Mouse (Mus musculus): ENCODE results near the gene Atm.

DNA sequence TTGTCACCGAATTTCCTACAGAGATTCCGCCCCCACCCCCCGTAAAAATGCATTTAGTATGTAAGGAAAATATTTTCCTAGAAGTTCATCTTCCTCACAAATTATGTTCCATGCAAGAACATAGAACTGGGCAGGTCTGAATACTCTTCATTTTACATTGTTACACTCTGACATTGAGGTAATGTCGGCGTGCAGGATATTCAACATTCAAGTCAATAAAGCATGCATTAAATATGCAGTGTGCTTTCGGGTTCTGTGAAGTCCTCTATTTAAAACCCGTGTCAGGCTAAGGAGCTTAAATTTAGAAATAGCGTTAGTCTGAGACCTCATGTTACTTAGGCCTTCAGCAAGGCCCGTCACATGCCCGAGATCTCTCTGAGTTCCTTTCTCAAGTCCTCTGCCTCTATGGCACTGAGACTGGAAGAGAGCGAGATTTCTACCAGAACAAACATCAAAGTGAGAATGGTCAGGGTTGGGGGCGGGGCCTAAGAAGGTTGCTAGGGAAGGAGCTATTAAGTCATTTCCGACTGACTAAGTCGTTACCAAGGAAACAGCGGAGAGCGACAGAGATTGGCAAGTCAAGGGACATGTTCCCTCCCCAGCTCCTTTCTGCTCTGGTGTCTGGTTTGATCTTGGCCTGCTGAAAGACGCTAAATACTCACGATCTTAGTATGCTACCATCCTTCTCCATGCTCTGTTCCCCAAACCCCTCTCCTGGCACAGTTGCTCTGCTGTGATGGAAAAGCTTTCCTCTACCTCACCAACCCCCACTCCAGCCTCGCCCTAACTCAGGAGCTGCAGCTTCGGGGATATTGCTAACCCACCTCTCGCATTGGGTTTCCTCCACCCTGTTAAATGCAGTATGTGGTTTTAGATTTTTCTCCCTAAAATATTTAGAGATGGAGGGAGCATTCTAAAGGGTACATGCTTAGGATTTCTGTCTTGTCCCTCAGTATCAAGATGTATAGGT lies 131.5 kb downstream of the Atm start:
- TF ChIP-seq POLR2A (IDR thresholded peaks at IDR 0.05; ENCODE audit: borderline replicate concordance, extremely low read depth, low read depth, low read length) (peak; percentile 45; the same call in 1 of the 2 replicates), CTCF (IDR thresholded peaks at IDR 0.05; ENCODE audit: insufficient read depth, low read length) (no peak)

All from lung, adult 2 months (tissue).